Mouse (Mus musculus): ENCODE data around the gene Gm21764. TPM values are rescaled to one million over a fixed set of nuclear protein-coding genes. Genes with fewer than 3 reads are reported as not detected.
"Not testable (repeated sequence)": the region's sequence is repeated elsewhere in the genome, so short reads cannot be mapped to it uniquely, and the experiment has no call there.

The Gm21764 gene
- polyA plus RNA-seq (2016; fragmentation: Nextera tagmentation; extraction: Ambion mirVana) = not detected in 2 replicates

- not testable (repeated sequence) for DNase-seq (ENCODE audit: low spot score); H3K36me3 ChIP-seq; H3K9me3 ChIP-seq (replicated peaks); H3K27ac ChIP-seq (replicated peaks); H3K27me3 ChIP-seq (ENCODE audit: low read depth, poor library complexity, severe bottlenecking); H3K4me3 ChIP-seq; H3K4me1 ChIP-seq
- WGBS = no CpG with 5 or more reads among the region's 3 CpGs
Observed at GRCm38 (mm10) chrY:18061712-18062111, at the start of gene Gm21764. Gene Gm21764 (minus strand): TSS chrY:18061812.

- not testable (repeated sequence) for H3K4me3 ChIP-seq; DNase-seq (ENCODE audit: low spot score); H3K4me1 ChIP-seq; H3K27me3 ChIP-seq (ENCODE audit: low read depth, poor library complexity, severe bottlenecking); H3K27ac ChIP-seq (replicated peaks); H3K9me3 ChIP-seq (replicated peaks); H3K36me3 ChIP-seq
Observed at GRCm38 (mm10) chrY:18088816-18089215, 27.2 kb upstream of the Gm21764 start, which contains the start of gene Ssty1. Gene Ssty1 (plus strand): TSS chrY:18089116.

Other genes with a start within 250 kb of the Gm21764 start
- gene Gm21904, start 215.5 kb downstream of the Gm21764 start, polyA plus RNA-seq (2016; fragmentation: Nextera tagmentation; extraction: Ambion mirVana) = not detected in 2 replicates
- gene Gm20772, start 187.1 kb downstream of the Gm21764 start, polyA plus RNA-seq (2016; fragmentation: Nextera tagmentation; extraction: Ambion mirVana) = not detected in 2 replicates
- gene Gm20831, start 187.1 kb downstream of the Gm21764 start, polyA plus RNA-seq (2016; fragmentation: Nextera tagmentation; extraction: Ambion mirVana) = not detected in 2 replicates
- gene Srsy, start 124.5 kb downstream of the Gm21764 start, polyA plus RNA-seq (2016; fragmentation: Nextera tagmentation; extraction: Ambion mirVana) = not detected in 2 replicates
- not detected in 2 replicates for gene Ssty1, start 27.3 kb upstream of the Gm21764 start, polyA plus RNA-seq (2016; fragmentation: Nextera tagmentation; extraction: Ambion mirVana)